Mouse (Mus musculus) thymus, adult 2 months (tissue): ENCODE data around the gene Aig1.

Experiments
- CTCF ChIP-seq: fragments of 200-500 bp; IDR thresholded peaks from 2 replicates; pipeline ENCODE4 v1.5.1; 2012; ENCODE audit warnings: mild to moderate bottlenecking, control low read depth, low read length, moderate library complexity, borderline replicate concordance; ENCODE audit not compliant: control insufficient read depth, poor library complexity, insufficient read depth; ENCODE audit errors: extremely low read depth
- POLR2A ChIP-seq: fragments of 200-500 bp; IDR thresholded peaks from 2 replicates; pipeline ENCODE4 v1.6.1; 2012; ENCODE audit warnings: mild to moderate bottlenecking, low read length, control low read depth, moderate library complexity; ENCODE audit not compliant: control insufficient read depth, poor library complexity, insufficient read depth; ENCODE audit errors: extremely low read depth

DNA sequence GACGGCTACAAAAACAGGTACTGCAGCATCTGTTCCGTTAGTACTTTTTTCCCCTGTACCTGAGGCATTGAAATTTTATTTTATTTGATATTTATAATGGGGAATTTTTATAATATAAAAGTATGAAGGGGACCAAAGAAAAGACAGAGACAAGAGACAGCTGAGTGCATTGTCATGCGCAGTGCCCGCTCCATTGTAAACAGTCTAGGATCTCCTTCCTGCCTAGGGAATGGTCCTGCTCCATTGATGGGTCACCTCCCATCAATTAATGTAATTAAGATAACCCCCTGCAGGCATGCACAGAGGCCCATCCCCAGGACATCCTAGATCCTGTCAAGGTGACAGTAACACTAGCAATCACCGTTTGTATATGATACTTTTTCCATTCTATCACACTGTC is 178.0 kb downstream of the Aig1 start:
- TF ChIP-seq CTCF, result no peak
- no peak for TF ChIP-seq POLR2A
